Mouse (Mus musculus): ENCODE measurements around the gene 4933430I17Rik.
"Not testable (repeated sequence)": the region's sequence is repeated elsewhere in the genome, so short reads cannot be mapped to it uniquely, and the experiment has no call there.

4933430I17Rik gene

DNA sequence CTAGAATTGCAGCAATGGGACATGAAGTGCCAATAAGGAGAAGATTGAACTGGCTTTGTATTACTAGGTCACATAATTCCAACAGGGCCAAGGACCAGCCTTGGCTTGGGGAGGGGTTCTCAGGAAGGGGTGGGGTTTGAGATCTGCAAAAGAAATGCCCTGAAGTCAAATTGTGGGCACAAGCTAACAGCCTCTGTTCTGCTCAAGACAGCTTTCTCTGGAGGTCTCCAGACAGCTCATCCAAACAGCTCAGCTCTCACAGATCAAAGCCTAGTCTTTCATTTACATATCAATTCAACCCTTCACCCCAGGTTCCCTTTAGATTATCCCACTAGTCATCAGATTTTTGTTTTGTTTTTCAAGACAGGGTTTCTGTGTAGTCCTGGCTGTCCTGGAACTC is 19.6 kb downstream of the 4933430I17Rik start:
- no peak for DNase-seq (ENCODE audit: low spot score)

DNA sequence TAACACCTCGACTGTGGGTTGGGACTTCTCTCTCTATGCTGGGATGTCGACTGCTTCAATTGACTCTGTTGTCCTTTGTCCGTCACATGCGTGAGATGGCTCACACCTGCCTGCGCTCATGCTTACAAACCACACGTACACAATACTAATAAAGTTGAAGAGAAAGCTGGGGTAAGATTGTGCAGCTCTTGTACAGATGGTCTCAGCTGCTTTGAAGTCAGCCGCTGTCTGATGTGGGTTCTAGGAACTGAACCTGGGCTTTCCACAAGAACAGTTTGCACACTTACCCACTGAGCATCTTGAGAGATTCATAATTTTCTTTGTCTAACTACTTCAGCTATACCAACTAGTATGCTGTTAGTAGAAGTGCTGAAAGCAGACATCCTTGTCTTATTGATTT is 26.8 kb downstream of the 4933430I17Rik start:
- DNase-seq (ENCODE audit: low spot score): no peak

- DNase-seq (ENCODE audit: low spot score): no peak
Observed at GRCm38 (mm10) chr4:62557436-62557835, 32.3 kb downstream of the 4933430I17Rik start.

DNA sequence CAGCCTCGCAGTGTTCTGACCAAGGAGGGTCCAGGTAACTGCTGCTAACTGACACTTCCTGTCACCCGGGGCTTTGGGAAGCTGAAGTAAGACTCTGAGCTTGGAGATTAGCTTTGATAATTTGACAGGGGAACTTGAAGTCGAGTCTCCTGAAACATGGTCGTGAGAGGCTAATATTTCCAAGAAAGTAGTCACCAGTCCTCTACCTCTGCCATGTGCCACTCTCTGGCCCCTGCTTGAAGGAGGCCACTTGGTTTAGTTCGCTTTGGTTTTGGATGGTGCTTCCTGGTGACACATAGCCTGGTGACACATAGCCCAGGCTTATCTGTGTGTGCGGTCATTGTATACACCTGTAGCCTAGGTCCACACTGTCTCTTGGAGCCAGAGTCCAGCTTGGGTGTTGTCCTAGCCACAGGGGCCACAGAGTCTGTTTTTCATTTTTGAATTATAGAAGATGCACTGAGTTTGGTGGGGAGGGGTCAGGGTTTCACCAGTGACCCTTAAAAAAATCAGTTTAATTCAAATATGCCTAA is 34.7 kb downstream of the 4933430I17Rik start, which contains the start of gene Rgs3:
Gene Rgs3 (plus strand): TSS at position 51 of the 533 bp plus-strand sequence.
- no peak for DNase-seq (ENCODE audit: low spot score)

GRCm38 (mm10) chr4:62560963-62561629 is 35.9 kb downstream of the 4933430I17Rik start:
- DNase-seq (ENCODE audit: low spot score): peak; percentile 92

DNA sequence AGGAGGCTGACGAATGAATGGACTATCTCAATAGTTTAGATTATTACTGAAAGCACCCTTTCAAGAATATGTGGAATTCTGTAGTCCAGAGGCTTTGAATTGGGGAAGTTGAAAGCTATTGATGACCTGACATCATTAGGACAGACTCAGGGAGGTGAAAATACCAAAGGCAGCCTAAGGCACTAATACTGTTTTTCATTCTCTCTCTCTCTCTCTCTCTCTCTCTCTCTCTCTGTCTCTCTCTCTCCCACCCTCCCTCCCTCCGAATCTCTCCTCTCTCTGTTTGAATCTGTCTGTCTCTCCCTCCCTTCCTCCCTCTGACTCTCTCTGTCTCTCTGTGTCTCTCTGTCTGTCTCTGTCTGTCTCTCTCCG is 36.4 kb downstream of the 4933430I17Rik start:
- no peak for DNase-seq (ENCODE audit: low spot score)

DNA sequence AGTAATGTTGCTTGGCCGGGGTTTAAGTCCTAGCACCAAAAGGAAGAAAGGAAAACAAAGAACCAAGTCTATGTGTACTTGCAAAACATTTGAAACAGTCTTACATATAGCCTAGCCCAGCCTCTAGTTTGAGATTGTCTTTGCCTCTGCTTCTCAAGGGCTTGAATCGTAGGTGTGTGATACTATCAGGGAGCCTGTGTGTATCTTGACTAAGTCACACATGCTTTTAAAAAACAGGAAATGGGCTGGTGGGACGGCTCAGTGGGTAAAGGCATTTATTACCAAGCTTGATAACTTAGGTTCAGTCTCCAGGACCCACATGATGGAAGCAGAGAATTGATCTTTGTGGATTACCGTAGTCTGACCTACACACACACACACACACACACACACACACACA is 36.8 kb downstream of the 4933430I17Rik start:
- no peak for DNase-seq (ENCODE audit: low spot score)

- DNase-seq (ENCODE audit: low spot score): no peak
Observed at GRCm38 (mm10) chr4:62566530-62566929, 41.4 kb downstream of the 4933430I17Rik start.

- no peak for DNase-seq (ENCODE audit: low spot score)
Observed at GRCm38 (mm10) chr4:62567696-62568095, 42.5 kb downstream of the 4933430I17Rik start.

DNA sequence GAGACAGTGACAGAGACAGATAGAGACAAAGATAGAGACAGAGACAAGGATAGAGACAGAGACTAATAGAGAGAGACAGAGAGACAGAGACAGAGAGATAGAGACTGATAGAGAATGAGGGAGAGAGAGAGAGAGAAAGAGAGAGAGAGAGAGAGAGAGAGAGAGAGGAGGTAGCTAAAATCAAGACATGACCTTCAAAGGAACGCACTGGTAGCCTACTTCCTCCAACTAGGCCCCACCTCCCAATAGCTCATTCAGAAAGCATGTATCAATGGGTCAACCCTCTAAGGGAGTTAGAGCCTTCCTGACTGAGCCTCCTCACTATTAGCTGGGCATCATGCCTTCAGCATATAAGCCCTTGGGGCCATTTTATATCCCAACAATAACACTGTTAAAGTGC is 43.2 kb downstream of the 4933430I17Rik start:
- no peak for DNase-seq (ENCODE audit: low spot score)

DNA sequence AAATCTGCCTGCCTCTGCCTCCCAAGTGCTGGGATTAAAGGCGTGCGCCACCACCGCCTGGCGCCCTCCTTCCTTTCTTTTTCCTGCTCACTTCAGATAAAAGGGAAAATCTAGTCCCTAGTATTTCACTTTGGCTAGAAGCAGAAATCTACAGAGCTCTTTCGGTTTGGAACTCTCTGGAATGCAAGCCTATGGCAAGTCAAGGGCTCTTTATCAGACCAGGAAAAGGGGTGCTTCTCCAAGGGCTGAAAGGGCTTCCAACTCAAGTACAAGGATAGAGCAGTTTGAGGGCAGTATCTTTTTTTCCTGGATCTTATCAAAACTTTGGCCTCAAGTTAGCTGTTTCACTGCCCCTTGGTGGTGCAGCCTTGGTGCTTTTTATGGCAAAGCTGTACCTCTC is 44.4 kb downstream of the 4933430I17Rik start:
- DNase-seq (ENCODE audit: low spot score): no peak

GRCm38 (mm10) chr4:62570029-62570428 is 44.9 kb downstream of the 4933430I17Rik start:
- no peak for DNase-seq (ENCODE audit: low spot score)

- no peak for DNase-seq (ENCODE audit: low spot score)
Observed at GRCm38 (mm10) chr4:62582365-62583264, 57.4 kb downstream of the 4933430I17Rik start.

DNA sequence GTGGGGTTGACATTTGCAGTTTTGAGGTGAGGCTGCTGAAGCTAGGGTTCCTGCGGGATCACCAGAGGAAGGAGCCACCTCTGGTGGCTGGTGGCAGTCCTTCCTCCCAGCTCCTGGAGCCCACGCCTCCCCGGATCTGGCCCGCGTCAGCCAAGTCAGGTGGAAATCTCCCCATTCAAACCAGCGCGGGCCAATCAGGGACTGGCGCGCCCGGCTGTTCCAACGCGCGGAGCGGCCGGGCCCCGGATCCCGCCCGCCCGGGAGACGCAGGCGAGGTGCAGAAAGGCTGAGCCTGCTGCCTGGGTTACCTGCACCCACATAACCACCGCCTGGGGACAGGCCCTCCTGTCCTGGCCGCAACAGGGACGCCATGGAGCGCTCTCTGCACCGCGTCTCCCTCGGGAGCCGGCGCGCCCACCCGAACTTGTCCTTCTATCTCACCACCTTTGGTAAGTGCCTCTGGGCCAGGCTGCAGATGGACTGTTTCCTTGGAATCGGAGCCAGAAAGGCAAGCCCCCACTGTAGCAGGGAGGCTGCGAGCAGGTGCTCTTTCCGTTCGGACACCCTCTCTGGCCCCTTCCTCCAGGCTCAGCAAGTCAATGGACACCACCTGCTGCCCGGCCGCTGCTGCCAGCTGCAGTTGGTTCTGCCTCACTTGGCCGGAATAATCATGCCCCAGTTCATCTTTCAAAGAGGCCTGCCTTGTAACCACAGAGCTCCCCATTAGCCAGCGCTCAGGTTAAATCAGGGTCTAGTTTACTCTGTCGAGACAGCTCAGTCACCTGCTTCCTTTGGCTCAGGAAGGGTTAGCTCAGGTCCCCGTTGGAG is 58.3 kb downstream of the 4933430I17Rik start:
- DNase-seq (ENCODE audit: low spot score): peak; percentile 78

DNA sequence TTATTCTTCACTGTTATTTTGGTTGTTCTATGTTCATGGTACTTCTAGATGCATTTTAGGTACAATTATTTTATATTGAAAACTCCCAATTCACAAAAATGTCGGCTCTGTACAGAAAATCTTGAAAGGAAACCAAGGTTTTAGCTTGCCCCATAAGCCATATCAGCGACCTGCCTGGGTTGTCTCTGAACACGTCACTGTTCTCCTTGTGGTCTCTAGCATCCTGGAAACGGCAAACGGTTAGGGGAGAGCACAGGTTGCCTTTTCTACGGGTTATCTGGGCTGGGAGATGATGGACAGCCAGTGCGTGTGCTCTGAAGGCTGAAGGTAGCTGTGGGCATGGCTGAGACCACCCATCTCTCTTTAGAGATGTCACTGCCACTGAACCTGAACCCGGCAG is 61.9 kb downstream of the 4933430I17Rik start:
- no peak for DNase-seq (ENCODE audit: low spot score)

DNA sequence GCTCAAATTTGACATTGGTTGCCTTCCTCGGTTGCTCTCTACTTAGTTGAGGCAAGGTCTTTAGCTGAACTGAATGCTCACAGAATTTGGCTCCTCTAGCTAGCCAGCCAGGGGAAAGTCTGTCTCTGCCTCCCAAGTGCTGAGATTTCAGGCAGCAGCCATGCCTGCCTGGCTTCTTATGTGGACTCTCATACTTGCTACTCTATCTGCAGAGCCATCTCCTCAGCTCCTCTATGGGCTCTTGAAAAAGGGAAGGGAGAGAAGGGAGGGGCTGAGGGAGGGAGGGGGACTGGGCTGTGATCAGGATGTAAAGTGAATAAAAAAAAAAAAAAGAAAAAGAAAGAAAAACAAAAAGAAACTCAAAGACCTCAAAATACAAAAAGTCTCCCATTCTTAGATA is 65.7 kb downstream of the 4933430I17Rik start:
- no peak for DNase-seq (ENCODE audit: low spot score)

GRCm38 (mm10) chr4:62591326-62591725 is 66.2 kb downstream of the 4933430I17Rik start:
- DNase-seq (ENCODE audit: low spot score): peak; percentile 73

GRCm38 (mm10) chr4:62593546-62594240 is 68.5 kb downstream of the 4933430I17Rik start:
- DNase-seq (ENCODE audit: low spot score): not testable (repeated sequence)

GRCm38 (mm10) chr4:62594442-62594841 is 69.3 kb downstream of the 4933430I17Rik start:
- DNase-seq (ENCODE audit: low spot score): no peak

GRCm38 (mm10) chr4:62596051-62596450 is 70.9 kb downstream of the 4933430I17Rik start:
- no peak for DNase-seq (ENCODE audit: low spot score)
